Comparison of ENCODE assay signal across 18 mouse cellular contexts in genomic region chr17:73656373-73656772, GRCm38 (mm10). TPM values are rescaled to one million over a fixed set of nuclear protein-coding genes. Genes with fewer than 3 reads are reported as not detected.
"Had no signal": no experiment of that assay in that cellular context is flagged by ENCODE, and none has a peak within 500 bp of the region (broad histone marks: within the 10 kb centered on the region; RNA-seq: fewer than 3 reads in every experiment).

No protein-coding gene starts in this region.

- H3K9ac ChIP-seq: limb, embryonic 13.5 days; liver, embryonic 12.5 days; liver, embryonic 15.5 days had no signal

- H3K4me1 ChIP-seq: limb, embryonic 10.5 days; limb, embryonic 13.5 days; liver, embryonic 12.5 days; liver, embryonic 15.5 days; midbrain, embryonic 10.5 days had no signal

- H3K4me3 ChIP-seq: limb, embryonic 10.5 days; limb, embryonic 13.5 days; liver, embryonic 12.5 days; liver, embryonic 15.5 days; midbrain, embryonic 10.5 days had no signal

- DNase-seq: kidney, adult 9 months; kidney, postnatal 14 days; kidney, postnatal 4 days; layer of hippocampus, adult 9-11 months; liver; lung, adult 2 months; lung, postnatal 14 days; lung, postnatal 4 days; midbrain, embryonic 14.5 days; thymus, adult 2 months; thymus, postnatal 14 days; thymus, postnatal 4 days had no signal

- H3K36me3 ChIP-seq: limb, embryonic 10.5 days; limb, embryonic 13.5 days; liver, embryonic 12.5 days; liver, embryonic 15.5 days; midbrain, embryonic 10.5 days had no signal

- H3K27ac ChIP-seq: limb, embryonic 10.5 days; limb, embryonic 13.5 days; liver, embryonic 12.5 days; liver, embryonic 15.5 days; midbrain, embryonic 10.5 days had no signal

- H3K27me3 ChIP-seq: limb, embryonic 13.5 days; liver, embryonic 15.5 days had no signal

- H3K9me3 ChIP-seq: limb, embryonic 10.5 days; limb, embryonic 13.5 days; liver, embryonic 12.5 days; liver, embryonic 15.5 days; midbrain, embryonic 10.5 days had no signal

- H3K4me2 ChIP-seq: limb, embryonic 13.5 days; liver, embryonic 12.5 days; liver, embryonic 15.5 days had no signal

- ATAC-seq: liver, embryonic 12.5 days had no signal

RNA-seq across cellular contexts. Expression of gene Galnt14, which starts 53.9 kb away (rescaled TPM):
- total RNA-seq: megakaryocyte progenitor cell, adult 5-6 weeks had no signal
- polyA plus RNA-seq: lung, adult 2 months had no signal
